Mouse (Mus musculus): Measurements from ENCODE around the gene Tcp11x2.

Gene Tcp11x2

GRCm38 (mm10) chrX:135693633-135694032 is at the start of gene Tcp11x2:
Gene Tcp11x2 (minus strand): TSS chrX:135693790.
- DNase-seq (ENCODE audit: low spot score in 2 of 2): no peak

- DNase-seq (ENCODE audit: low spot score in 2 of 2): no peak
Measured at GRCm38 (mm10) chrX:135743056-135743355, 49.4 kb upstream of the Tcp11x2 start.

- peak; percentile 78 to 83 for DNase-seq (ENCODE audit: low spot score in 2 of 2)
Measured at GRCm38 (mm10) chrX:135742304-135743055, 48.9 kb upstream of the Tcp11x2 start, which contains the start of the genes Armcx5 and Gprasp1. Gene Armcx5 (plus strand): TSS chrX:135742733. Gene Gprasp1 (plus strand): TSS chrX:135742733.

GRCm38 (mm10) chrX:135738730-135739520 is 45.3 kb upstream of the Tcp11x2 start:
- DNase-seq (ENCODE audit: low spot score in 2 of 2): no peak

- no peak for DNase-seq (ENCODE audit: low spot score in 2 of 2)
Measured at GRCm38 (mm10) chrX:135725161-135725560, 31.6 kb upstream of the Tcp11x2 start, which contains the start of gene Tmsb15a. Gene Tmsb15a (minus strand): TSS chrX:135725261.

GRCm38 (mm10) chrX:135712845-135713244 is 19.3 kb upstream of the Tcp11x2 start:
- no peak for DNase-seq (ENCODE audit: low spot score in 2 of 2)

GRCm38 (mm10) chrX:135704349-135704748 is 10.8 kb upstream of the Tcp11x2 start:
- no peak for DNase-seq (ENCODE audit: low spot score in 2 of 2)

GRCm38 (mm10) chrX:135703111-135703510 is 9.5 kb upstream of the Tcp11x2 start:
- no peak for DNase-seq (ENCODE audit: low spot score in 2 of 2)

GRCm38 (mm10) chrX:135687802-135688201 is 5.8 kb downstream of the Tcp11x2 start:
- DNase-seq (ENCODE audit: low spot score in 2 of 2): no peak

GRCm38 (mm10) chrX:135681858-135682257 is 11.7 kb downstream of the Tcp11x2 start:
- DNase-seq (ENCODE audit: low spot score in 2 of 2): no peak

- peak in 1 of 2 experiments; percentile 22 for DNase-seq (ENCODE audit: low spot score in 2 of 2)
Measured at GRCm38 (mm10) chrX:135652173-135652772, 41.3 kb downstream of the Tcp11x2 start.

- DNase-seq (ENCODE audit: low spot score in 2 of 2): no peak
Measured at GRCm38 (mm10) chrX:135627605-135628004, 66.0 kb downstream of the Tcp11x2 start, which contains the start of gene Prame. Gene Prame (minus strand): TSS chrX:135627705.
